Mouse (Mus musculus): ENCODE data around the gene Mpp2. TPM values are rescaled to one million over a fixed set of nuclear protein-coding genes. Genes with fewer than 3 reads are reported as not detected.

The Mpp2 gene
- 3.7 TPM for polyA plus RNA-seq (2015; fragmentation: Illumina TruSeq; extraction: RNeasy Lipid Tissue Mini Kit (QIAGEN cat#74804); ENCODE audit: insufficient read depth, low read depth, low replicate concordance)

GRCm38 (mm10) chr11:102087931-102088898, at the start of gene Mpp2:
TSS of gene Mpp2 (minus strand) at chr11:102088515.

GRCm38 (mm10) chr11:102107732-102108131, 19.4 kb upstream of the Mpp2 start, which contains the start of gene Pyy:
TSS of gene Pyy (minus strand) at chr11:102107832.

GRCm38 (mm10) chr11:102101219-102101618, 12.9 kb upstream of the Mpp2 start, which contains the start of gene Ppy:
TSS of gene Ppy (minus strand) at chr11:102101319.

GRCm38 (mm10) chr11:102041350-102041949, 46.9 kb downstream of the Mpp2 start, which contains the start of gene Cd300lg:
TSS of gene Cd300lg (plus strand) at chr11:102041509.

GRCm38 (mm10) chr11:102028087-102028816, 60.1 kb downstream of the Mpp2 start, which contains the start of gene Mpp3:
TSS of gene Mpp3 (minus strand) at chr11:102028461.

Other genes with a start within 250 kb of the Mpp2 start
- gene Meox1, start 194.1 kb downstream of the Mpp2 start, polyA plus RNA-seq (2015; fragmentation: Illumina TruSeq; extraction: RNeasy Lipid Tissue Mini Kit (QIAGEN cat#74804); ENCODE audit: insufficient read depth, low read depth, low replicate concordance) = 8.0 TPM
- not detected for gene Sost, start 121.5 kb downstream of the Mpp2 start, polyA plus RNA-seq (2015; fragmentation: Illumina TruSeq; extraction: RNeasy Lipid Tissue Mini Kit (QIAGEN cat#74804); ENCODE audit: insufficient read depth, low read depth, low replicate concordance)
- not detected for gene Cfap97d1, start 104.2 kb downstream of the Mpp2 start, polyA plus RNA-seq (2015; fragmentation: Illumina TruSeq; extraction: RNeasy Lipid Tissue Mini Kit (QIAGEN cat#74804); ENCODE audit: insufficient read depth, low read depth, low replicate concordance)
- gene Dusp3, start 101.5 kb downstream of the Mpp2 start, polyA plus RNA-seq (2015; fragmentation: Illumina TruSeq; extraction: RNeasy Lipid Tissue Mini Kit (QIAGEN cat#74804); ENCODE audit: insufficient read depth, low read depth, low replicate concordance) = 14.7 TPM
- 1.8 TPM for gene Mpp3, start 60.1 kb downstream of the Mpp2 start, polyA plus RNA-seq (2015; fragmentation: Illumina TruSeq; extraction: RNeasy Lipid Tissue Mini Kit (QIAGEN cat#74804); ENCODE audit: insufficient read depth, low read depth, low replicate concordance)
- 30.6 TPM for gene Cd300lg, start 47.0 kb downstream of the Mpp2 start, polyA plus RNA-seq (2015; fragmentation: Illumina TruSeq; extraction: RNeasy Lipid Tissue Mini Kit (QIAGEN cat#74804); ENCODE audit: insufficient read depth, low read depth, low replicate concordance)
- gene Ppy, start 12.8 kb upstream of the Mpp2 start, polyA plus RNA-seq (2015; fragmentation: Illumina TruSeq; extraction: RNeasy Lipid Tissue Mini Kit (QIAGEN cat#74804); ENCODE audit: insufficient read depth, low read depth, low replicate concordance) = 164 TPM
- gene Pyy, start 19.3 kb upstream of the Mpp2 start, polyA plus RNA-seq (2015; fragmentation: Illumina TruSeq; extraction: RNeasy Lipid Tissue Mini Kit (QIAGEN cat#74804); ENCODE audit: insufficient read depth, low read depth, low replicate concordance) = 196 TPM
- 0.54 TPM for gene Nags, start 57.0 kb upstream of the Mpp2 start, polyA plus RNA-seq (2015; fragmentation: Illumina TruSeq; extraction: RNeasy Lipid Tissue Mini Kit (QIAGEN cat#74804); ENCODE audit: insufficient read depth, low read depth, low replicate concordance)
- gene Tmem101, start 67.9 kb upstream of the Mpp2 start, polyA plus RNA-seq (2015; fragmentation: Illumina TruSeq; extraction: RNeasy Lipid Tissue Mini Kit (QIAGEN cat#74804); ENCODE audit: insufficient read depth, low read depth, low replicate concordance) = 4.6 TPM
- gene Lsm12, start 96.8 kb upstream of the Mpp2 start, polyA plus RNA-seq (2015; fragmentation: Illumina TruSeq; extraction: RNeasy Lipid Tissue Mini Kit (QIAGEN cat#74804); ENCODE audit: insufficient read depth, low read depth, low replicate concordance) = 7.2 TPM
- 15.2 TPM for gene G6pc3, start 101.1 kb upstream of the Mpp2 start, polyA plus RNA-seq (2015; fragmentation: Illumina TruSeq; extraction: RNeasy Lipid Tissue Mini Kit (QIAGEN cat#74804); ENCODE audit: insufficient read depth, low read depth, low replicate concordance)
- 28.4 TPM for gene Hdac5, start 141.7 kb upstream of the Mpp2 start, polyA plus RNA-seq (2015; fragmentation: Illumina TruSeq; extraction: RNeasy Lipid Tissue Mini Kit (QIAGEN cat#74804); ENCODE audit: insufficient read depth, low read depth, low replicate concordance)
- not detected for gene BC030867, start 160.4 kb upstream of the Mpp2 start, polyA plus RNA-seq (2015; fragmentation: Illumina TruSeq; extraction: RNeasy Lipid Tissue Mini Kit (QIAGEN cat#74804); ENCODE audit: insufficient read depth, low read depth, low replicate concordance)
- 1.0 TPM for gene Asb16, start 180.2 kb upstream of the Mpp2 start, polyA plus RNA-seq (2015; fragmentation: Illumina TruSeq; extraction: RNeasy Lipid Tissue Mini Kit (QIAGEN cat#74804); ENCODE audit: insufficient read depth, low read depth, low replicate concordance)
- gene Tmub2, start 196.4 kb upstream of the Mpp2 start, polyA plus RNA-seq (2015; fragmentation: Illumina TruSeq; extraction: RNeasy Lipid Tissue Mini Kit (QIAGEN cat#74804); ENCODE audit: insufficient read depth, low read depth, low replicate concordance) = 12.1 TPM
- gene Atxn7l3, start 208.1 kb upstream of the Mpp2 start, polyA plus RNA-seq (2015; fragmentation: Illumina TruSeq; extraction: RNeasy Lipid Tissue Mini Kit (QIAGEN cat#74804); ENCODE audit: insufficient read depth, low read depth, low replicate concordance) = 8.1 TPM
- 18.2 TPM for gene Ubtf, start 231.2 kb upstream of the Mpp2 start, polyA plus RNA-seq (2015; fragmentation: Illumina TruSeq; extraction: RNeasy Lipid Tissue Mini Kit (QIAGEN cat#74804); ENCODE audit: insufficient read depth, low read depth, low replicate concordance)

All from pancreas, adult 10 weeks (tissue).